Mouse (Mus musculus) cerebellum, postnatal 10 days (tissue): ENCODE data around the gene Bod1l.
A peak's percentile ranks its signal among the peaks of the same experiment; 100 is the strongest.

Source experiments
- DNase-seq, 2 experiments: peaks; one replicate each; pipeline ENCODE4 v3.0.0; 2021; ENCODE audit warnings: mixed read lengths in 2 of 2

The Bod1l gene

GRCm38 (mm10) chr5:41758671-41759639 lies 85.2 kb downstream of the Bod1l start:
- peak in 1 of 2 experiments; percentile 10 for DNase-seq

DNA sequence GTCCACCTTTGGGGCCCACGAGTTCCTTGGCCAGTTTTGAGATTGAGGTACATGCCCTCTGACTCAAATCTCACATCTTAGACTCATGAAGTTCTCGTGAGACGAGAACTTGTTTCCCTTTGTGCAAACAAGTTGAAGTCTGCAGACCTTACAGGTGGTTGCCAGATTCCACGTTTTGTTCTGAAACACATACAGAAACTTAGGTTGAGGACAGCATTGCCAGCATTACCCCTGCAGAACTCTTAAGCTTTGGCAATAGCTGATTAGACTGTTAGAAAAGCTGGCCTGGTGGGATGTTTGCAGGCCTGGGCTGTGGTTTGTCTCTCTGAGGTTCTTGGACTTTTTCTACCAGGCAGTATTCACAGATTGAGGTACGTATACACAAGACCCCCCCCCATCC lies 86.8 kb downstream of the Bod1l start:
- DNase-seq, result no peak

DNA sequence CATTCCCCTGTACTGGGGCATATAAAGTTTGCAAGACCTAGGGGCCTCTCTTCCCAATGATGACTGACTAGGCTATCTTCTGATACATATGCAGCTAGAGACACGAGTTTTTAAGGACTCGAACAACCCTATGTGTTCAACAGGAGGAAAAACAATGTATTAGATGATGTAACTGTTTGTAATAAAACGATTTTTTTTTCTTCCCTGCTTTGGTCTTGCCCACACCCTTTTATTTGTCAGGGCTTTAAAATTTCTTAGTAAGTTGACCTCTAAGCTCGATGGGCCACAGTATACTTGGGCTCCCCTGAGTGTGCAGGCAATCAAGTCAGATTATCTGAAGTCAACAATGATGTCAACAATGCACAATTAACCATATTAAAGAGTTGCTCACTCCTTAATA lies 87.7 kb downstream of the Bod1l start:
- no peak for DNase-seq

DNA sequence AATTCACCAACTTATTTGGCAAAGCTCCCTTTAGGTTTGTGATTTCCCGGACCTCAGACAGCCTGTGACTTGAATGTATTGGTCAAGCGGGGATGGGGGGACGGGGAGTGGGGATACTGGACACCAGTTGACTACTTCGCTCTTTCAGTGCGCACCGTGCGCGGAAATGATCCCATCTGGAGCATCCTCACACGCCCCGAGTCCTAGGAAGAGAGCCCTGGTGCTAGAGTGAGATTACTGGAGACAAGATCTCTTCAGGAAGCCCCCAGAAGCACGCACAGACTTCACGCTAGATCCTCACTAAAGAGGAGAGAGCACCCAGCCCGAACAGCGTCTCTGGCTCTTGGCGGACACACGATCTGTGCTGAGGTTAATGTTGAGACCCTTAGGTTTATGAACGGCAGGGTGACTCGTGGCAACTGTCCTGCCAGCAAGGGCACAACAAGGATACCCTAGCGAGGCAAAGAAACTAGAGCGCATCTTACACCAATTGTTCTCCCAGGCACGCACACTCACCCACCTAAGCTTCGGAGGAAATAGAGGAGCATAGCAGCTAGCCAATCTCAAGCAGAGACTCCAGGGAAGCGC lies 88.6 kb downstream of the Bod1l start:
- no peak for DNase-seq

DNA sequence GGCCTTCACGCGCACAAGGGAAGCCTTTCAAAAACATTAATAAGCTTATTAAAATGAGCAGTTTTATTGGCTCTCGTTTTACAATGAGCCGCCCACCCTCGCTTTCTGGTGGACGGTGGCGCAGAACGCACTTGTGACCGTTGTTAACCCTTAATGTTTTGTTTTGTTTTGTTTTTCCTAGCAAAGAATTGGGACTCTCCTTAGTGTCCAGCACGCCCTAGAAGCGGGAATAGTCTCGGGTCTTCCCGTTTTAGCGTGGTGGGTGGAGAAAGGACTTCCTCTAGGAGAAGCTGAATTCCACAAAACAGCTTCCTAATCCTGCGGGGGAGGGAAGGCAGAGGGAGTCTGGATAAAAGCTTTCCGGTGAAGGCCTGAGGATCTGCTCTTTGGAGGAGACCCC lies 89.3 kb downstream of the Bod1l start:
- DNase-seq, result no peak

- DNase-seq, result peak in 1 of 2 experiments; percentile 11
Measured at GRCm38 (mm10) chr5:41754226-41754775, 89.8 kb downstream of the Bod1l start.

DNA sequence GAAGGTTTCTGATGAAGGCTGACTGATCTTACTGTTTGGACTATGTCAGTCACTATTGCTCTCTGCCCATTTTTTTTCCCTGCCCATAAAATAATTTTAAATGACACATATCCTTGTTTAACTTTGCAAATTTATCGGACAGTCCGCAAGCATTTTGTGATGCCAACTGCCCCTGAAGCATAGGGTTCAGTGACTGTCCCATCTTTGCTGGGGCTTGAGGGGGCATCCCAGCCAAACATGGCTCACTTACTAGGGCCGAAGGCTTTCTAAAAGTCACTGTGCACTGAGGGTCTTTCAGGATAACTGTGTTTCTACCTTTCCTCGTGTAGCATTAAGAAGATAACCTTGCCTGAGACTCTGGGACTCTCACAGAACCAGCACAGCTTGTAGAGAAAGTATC lies 91.4 kb downstream of the Bod1l start:
- DNase-seq, result no peak

GRCm38 (mm10) chr5:41744898-41745780 lies 99.0 kb downstream of the Bod1l start:
- no peak for DNase-seq

DNA sequence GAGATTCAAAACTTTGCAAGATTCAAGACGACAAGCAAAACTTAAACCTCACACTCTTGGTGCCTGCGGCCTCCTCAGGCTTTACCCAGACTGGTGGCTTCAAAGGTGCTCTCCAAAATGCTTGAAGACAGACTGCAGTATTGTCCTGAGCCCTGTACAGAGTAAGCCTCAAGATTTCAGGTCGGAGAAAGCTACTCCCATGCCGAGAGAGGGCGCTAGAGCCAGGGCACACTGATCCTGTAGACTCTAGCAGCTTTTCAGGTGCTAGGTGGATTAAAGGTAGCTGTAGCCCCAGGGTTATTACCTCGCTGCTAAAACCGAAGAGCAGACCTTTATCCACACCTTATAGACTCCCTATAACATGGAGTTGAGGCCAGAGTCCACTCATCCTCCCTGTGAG lies 99.9 kb downstream of the Bod1l start:
- DNase-seq, result no peak

GRCm38 (mm10) chr5:41738817-41739216 lies 105.3 kb downstream of the Bod1l start:
- no peak for DNase-seq
